ENCODE assay signal across 28 mouse cellular contexts in genomic region chr11:57717432-57717831, GRCm38 (mm10).
DNase-seq lines count a peak whose midpoint lies in the region; ATAC-seq and TF ChIP-seq lines count a peak whose summit lies in the region.
"Had no signal": no experiment of that assay in that cellular context is flagged by ENCODE, and none has a peak within 500 bp of the region (broad histone marks: within the 10 kb centered on the region; RNA-seq: fewer than 3 reads in every experiment).

No protein-coding gene starts in this region.

- TF ChIP-seq POLR2A in cerebellum, adult 2 months (IDR thresholded peaks at IDR 0.05; ENCODE audit: borderline replicate concordance, insufficient read depth, low read length): no peak

- ATAC-seq in CD4-positive, CD25-positive, alpha-beta regulatory T cell, adult 4 months: no peak
- peak; percentile 64; the same call in 1 of the 2 replicates for ATAC-seq in kidney, embryonic 16.5 days (ENCODE audit: low FRiP score, low TSS enrichment)
- no peak for ATAC-seq in kidney, embryonic 14.5 days (ENCODE audit: low FRiP score, low TSS enrichment)
- no peak for ATAC-seq in embryonic facial prominence, embryonic 11.5 days (replicated peaks; ENCODE audit: insufficient number of reproducible peaks, low FRiP score, low TSS enrichment, low read depth)
- ATAC-seq: forebrain, embryonic 16.5 days; hindbrain, embryonic 16.5 days; intestine, embryonic 15.5 days had no signal

- H3K9ac ChIP-seq in kidney, embryonic 16.5 days (replicated peaks; ENCODE audit: low read length): no peak overlapping the region
- H3K9ac ChIP-seq in kidney, embryonic 14.5 days (ENCODE audit: low read depth, low read length): no peak overlapping the region
- H3K9ac ChIP-seq in embryonic facial prominence, embryonic 11.5 days (replicated peaks; ENCODE audit: low read length): no peak overlapping the region
- H3K9ac ChIP-seq: embryonic facial prominence, embryonic 12.5 days; embryonic facial prominence, embryonic 15.5 days; forebrain, embryonic 12.5 days; heart, embryonic 13.5 days; hindbrain, embryonic 12.5 days; intestine, embryonic 15.5 days had no signal

- TF ChIP-seq CTCF in cerebellum, adult 2 months (IDR thresholded peaks at IDR 0.05; ENCODE audit: borderline replicate concordance, insufficient read depth, low read depth, low read length): no peak

- no peaks in the 10 kb centered on the region for H3K9me3 ChIP-seq in kidney, embryonic 16.5 days (ENCODE audit: low read length)
- H3K9me3 ChIP-seq in kidney, embryonic 14.5 days (ENCODE audit: control insufficient read depth, low read length): no peaks in the 10 kb centered on the region
- no peaks in the 10 kb centered on the region for H3K9me3 ChIP-seq in embryonic facial prominence, embryonic 11.5 days (replicated peaks; ENCODE audit: control insufficient read depth, low read length)
- H3K9me3 ChIP-seq: embryonic facial prominence, embryonic 12.5 days; embryonic facial prominence, embryonic 15.5 days; forebrain, embryonic 12.5 days; heart, embryonic 10.5 days; heart, embryonic 13.5 days; hindbrain, embryonic 12.5 days; intestine, embryonic 15.5 days had no signal

- peak; percentile 13 for DNase-seq in CD4-positive, CD25-positive, alpha-beta regulatory T cell, adult 2 months (ENCODE audit: low read depth, low spot score)
- peak; percentile 47 for DNase-seq in embryo, embryonic 10.5 days (ENCODE audit: low spot score)
- peak; percentile 47 for DNase-seq in embryonic facial prominence, embryonic 11.5 days (ENCODE audit: low spot score)
- DNase-seq in cerebellum, adult 2 months: no peak
- DNase-seq in adrenal gland, adult (ENCODE audit: inconsistent age in 2 of 2, low spot score in 1 of 2): no peak
- DNase-seq: adrenal gland, postnatal 10 days; adrenal gland, postnatal 36 days; cerebellum, adult 18-20 months; cerebellum, adult 9-11 months; cerebellum, postnatal 25 days; gastrocnemius, postnatal 10 days; gastrocnemius, postnatal 36 days; heart, adult 2 months; heart, postnatal 14 days; heart, postnatal 4 days; kidney, adult 11 months had no signal

- no peak overlapping the region for H3K4me2 ChIP-seq in kidney, embryonic 16.5 days (replicated peaks; ENCODE audit: low read depth, low read length)
- H3K4me2 ChIP-seq in kidney, embryonic 14.5 days (replicated peaks; ENCODE audit: low read depth, low read length): no peak overlapping the region
- H3K4me2 ChIP-seq in embryonic facial prominence, embryonic 11.5 days (ENCODE audit: low read depth, low read length): no peak overlapping the region
- H3K4me2 ChIP-seq: embryonic facial prominence, embryonic 12.5 days; embryonic facial prominence, embryonic 15.5 days; forebrain, embryonic 12.5 days; heart, embryonic 13.5 days; hindbrain, embryonic 12.5 days; intestine, embryonic 15.5 days had no signal

- H3K27ac ChIP-seq in kidney, embryonic 16.5 days (ENCODE audit: low read length): no peak overlapping the region
- no peak overlapping the region for H3K27ac ChIP-seq in kidney, embryonic 14.5 days (ENCODE audit: low read depth, low read length)
- no peak overlapping the region for H3K27ac ChIP-seq in embryonic facial prominence, embryonic 11.5 days (replicated peaks; ENCODE audit: low read depth, low read length)
- H3K27ac ChIP-seq in cerebellum, adult 2 months (ENCODE audit: insufficient read depth, low read length): no peak overlapping the region
- H3K27ac ChIP-seq: embryonic facial prominence, embryonic 12.5 days; embryonic facial prominence, embryonic 15.5 days; forebrain, embryonic 12.5 days; heart, adult 2 months; heart, embryonic 10.5 days; heart, embryonic 13.5 days; hindbrain, embryonic 12.5 days; intestine, embryonic 15.5 days had no signal

- H3K4me3 ChIP-seq in kidney, embryonic 16.5 days (ENCODE audit: low read length): no peak overlapping the region
- H3K4me3 ChIP-seq in kidney, embryonic 14.5 days (ENCODE audit: low read length): no peak overlapping the region
- H3K4me3 ChIP-seq in embryonic facial prominence, embryonic 11.5 days (ENCODE audit: low read depth, low read length): no peak overlapping the region
- H3K4me3 ChIP-seq in cerebellum, adult 2 months (replicated peaks; ENCODE audit: insufficient read depth, low read depth, low read length): no peak overlapping the region
- H3K4me3 ChIP-seq: embryonic facial prominence, embryonic 12.5 days; embryonic facial prominence, embryonic 15.5 days; forebrain, embryonic 12.5 days; heart, adult 2 months; heart, embryonic 10.5 days; heart, embryonic 13.5 days; hindbrain, embryonic 12.5 days; intestine, embryonic 15.5 days had no signal

- H3K27me3 ChIP-seq in kidney, embryonic 16.5 days (ENCODE audit: insufficient read depth, low read length): no peaks in the 10 kb centered on the region
- H3K27me3 ChIP-seq in kidney, embryonic 14.5 days (ENCODE audit: control insufficient read depth, insufficient read depth, low read length): no peaks in the 10 kb centered on the region
- no peaks in the 10 kb centered on the region for H3K27me3 ChIP-seq in embryonic facial prominence, embryonic 11.5 days (ENCODE audit: control insufficient read depth, insufficient read depth, low read length)
- no peaks in the 10 kb centered on the region for H3K27me3 ChIP-seq in cerebellum, adult 2 months (ENCODE audit: control insufficient read depth, insufficient read depth, low read length)
- H3K27me3 ChIP-seq: embryonic facial prominence, embryonic 12.5 days; embryonic facial prominence, embryonic 15.5 days; forebrain, embryonic 12.5 days; heart, embryonic 13.5 days; hindbrain, embryonic 12.5 days; intestine, embryonic 15.5 days had no signal

- H3K4me1 ChIP-seq in kidney, embryonic 16.5 days (ENCODE audit: insufficient read depth, low read length): peaks cover 5% of the 10 kb centered on the region; the same call in 1 of the 2 replicates
- H3K4me1 ChIP-seq in kidney, embryonic 14.5 days (ENCODE audit: control insufficient read depth, insufficient read depth, low read length): peaks cover 3% of the 10 kb centered on the region; the same call in 1 of the 2 replicates
- H3K4me1 ChIP-seq in embryonic facial prominence, embryonic 11.5 days (ENCODE audit: control insufficient read depth, insufficient read depth, low read length): no peaks in the 10 kb centered on the region
- no peaks in the 10 kb centered on the region for H3K4me1 ChIP-seq in cerebellum, adult 2 months (ENCODE audit: control insufficient read depth, insufficient read depth, low read length)

- WGBS in kidney, embryonic 16.5 days: 60% methylated on average over 3 of the region's 3 CpGs
- WGBS in kidney, embryonic 14.5 days: 61% methylated on average over 3 of the region's 3 CpGs
- 61% methylated on average over 3 of the region's 3 CpGs for WGBS in embryonic facial prominence, embryonic 11.5 days
- 80% methylated on average over 3 of the region's 3 CpGs for WGBS in cerebellum, adult 2 months

- H3K36me3 ChIP-seq in kidney, embryonic 16.5 days (ENCODE audit: insufficient read depth, low read length): no peaks in the 10 kb centered on the region
- no peaks in the 10 kb centered on the region for H3K36me3 ChIP-seq in kidney, embryonic 14.5 days (ENCODE audit: control insufficient read depth, insufficient read depth, low read length)
- H3K36me3 ChIP-seq in embryonic facial prominence, embryonic 11.5 days (replicated peaks; ENCODE audit: control insufficient read depth, insufficient read depth, low read depth, low read length): no peaks in the 10 kb centered on the region
- H3K36me3 ChIP-seq: embryonic facial prominence, embryonic 12.5 days; forebrain, embryonic 12.5 days; heart, embryonic 10.5 days; heart, embryonic 13.5 days; hindbrain, embryonic 12.5 days; intestine, embryonic 15.5 days had no signal

Comparison
In these comparisons a context has a peak if more than half of its experiments do, and no peak if none do; other contexts are left out.
1. DNase-seq: peak in CD4-positive, CD25-positive, alpha-beta regulatory T cell, adult 2 months (single experiment), embryo, embryonic 10.5 days (single experiment) and embryonic facial prominence, embryonic 11.5 days (single experiment); none in cerebellum, adult 2 months (0 of 2) and adrenal gland, adult (0 of 2).